Mouse (Mus musculus): ENCODE measurements around the gene Dcaf15. TPM values are rescaled to one million over a fixed set of nuclear protein-coding genes. Genes with fewer than 3 reads are reported as not detected.

Dcaf15 gene
- polyA plus RNA-seq, 1 experiment from 2014 or later: 20.2 TPM

GRCm38 (mm10) chr8:84060245-84060644 lies 44.3 kb downstream of the Dcaf15 start:
- no peak for ATAC-seq (ENCODE audit: low FRiP score)
- Histone ChIP-seq H3K36me3 (no peaks in the 10 kb centered on the region), H3K9ac (no peak overlapping the region), H3K4me1 (replicated peaks) (no peaks in the 10 kb centered on the region), H3K4me2 (no peak overlapping the region), H3K9me3 (no peaks in the 10 kb centered on the region; the same call in 1 of the 2 replicates), H3K27me3 (no peaks in the 10 kb centered on the region), H3K4me3 (no peak overlapping the region), H3K27ac (no peak overlapping the region)
- WGBS: 88% methylated on average over 2 of the region's 2 CpGs

- no peak for ATAC-seq (ENCODE audit: low FRiP score)
- Histone ChIP-seq H3K4me3 (no peak overlapping the region), H3K9me3 (no peaks in the 10 kb centered on the region; the same call in 1 of the 2 replicates), H3K9ac (no peak overlapping the region), H3K36me3 (no peaks in the 10 kb centered on the region), H3K27me3 (no peaks in the 10 kb centered on the region), H3K27ac (no peak overlapping the region), H3K4me1 (replicated peaks) (no peaks in the 10 kb centered on the region), H3K4me2 (no peak overlapping the region)
- 91% methylated on average over 2 of the region's 2 CpGs for WGBS
These were observed 45.3 kb downstream of the Dcaf15 start for GRCm38 (mm10) chr8:84059226-84059625.

GRCm38 (mm10) chr8:84057827-84058226 lies 46.7 kb downstream of the Dcaf15 start:
- Histone ChIP-seq H3K9ac (no peak overlapping the region), H3K4me2 (no peak overlapping the region), H3K27me3 (no peaks in the 10 kb centered on the region), H3K9me3 (no peaks in the 10 kb centered on the region; the same call in 1 of the 2 replicates), H3K36me3 (no peaks in the 10 kb centered on the region), H3K27ac (no peak overlapping the region), H3K4me1 (replicated peaks) (no peaks in the 10 kb centered on the region; the same call in 1 of the 2 replicates), H3K4me3 (no peak overlapping the region)
- ATAC-seq (ENCODE audit: low FRiP score): no peak
- WGBS: 96% methylated on average over 1 of the region's 1 CpGs

- H3K27me3 ChIP-seq: peaks cover 6% of the 10 kb centered on the region; the same call in 1 of the 2 replicates
- no peak overlapping the region for H3K4me2 ChIP-seq
- no peak overlapping the region for H3K4me3 ChIP-seq
- ATAC-seq (ENCODE audit: low FRiP score): no peak
- H3K27ac ChIP-seq: no peak overlapping the region
- no peak overlapping the region for H3K9ac ChIP-seq
- H3K36me3 ChIP-seq: no peaks in the 10 kb centered on the region
- H3K4me1 ChIP-seq (replicated peaks): no peaks in the 10 kb centered on the region; the same call in 1 of the 2 replicates
- WGBS: 97% methylated on average over 5 of the region's 5 CpGs
- no peaks in the 10 kb centered on the region; the same call in 1 of the 2 replicates for H3K9me3 ChIP-seq
These were observed 51.3 kb downstream of the Dcaf15 start for GRCm38 (mm10) chr8:84053229-84053628.

GRCm38 (mm10) chr8:84052746-84053145 lies 51.8 kb downstream of the Dcaf15 start:
- no peaks in the 10 kb centered on the region; the same call in 1 of the 2 replicates for H3K9me3 ChIP-seq
- H3K36me3 ChIP-seq: no peaks in the 10 kb centered on the region
- WGBS: 74% methylated on average over 3 of the region's 3 CpGs
- no peak overlapping the region for H3K27ac ChIP-seq
- no peaks in the 10 kb centered on the region; the same call in 1 of the 2 replicates for H3K4me1 ChIP-seq (replicated peaks)
- ATAC-seq (ENCODE audit: low FRiP score): no peak
- H3K27me3 ChIP-seq: peaks cover 10% of the 10 kb centered on the region
- no peak overlapping the region for H3K4me2 ChIP-seq
- H3K9ac ChIP-seq: no peak overlapping the region
- no peak overlapping the region for H3K4me3 ChIP-seq

GRCm38 (mm10) chr8:84048171-84048570 lies 56.4 kb downstream of the Dcaf15 start:
- Histone ChIP-seq H3K9ac (no peak overlapping the region), H3K27me3 (peaks cover 46% of the 10 kb centered on the region), H3K4me2 (no peak overlapping the region), H3K4me1 (replicated peaks) (peaks cover 3% of the 10 kb centered on the region; the same call in 1 of the 2 replicates), H3K4me3 (no peak overlapping the region), H3K27ac (no peak overlapping the region), H3K9me3 (no peaks in the 10 kb centered on the region), H3K36me3 (no peaks in the 10 kb centered on the region)
- ATAC-seq (ENCODE audit: low FRiP score): no peak
- 83% methylated on average over 5 of the region's 5 CpGs for WGBS

MicroRNA genes within 50 kb of the gene (microRNA counts, 519-probe panel; counts per million panel counts)
- 2,487 counts per million, percentile 22 among the panel's probes with 10 or more counts for microRNA mmu-miR-709

Small RNAs within 50 kb of the gene (microRNA-seq; reads per million reads assigned to microRNA genes)
- gene Mir709: not detected

Other genes with a start within 250 kb of the Dcaf15 start
- 47.9 and 49.3 TPM in 2 replicates for gene Adgrl1, start 204.7 kb downstream of the Dcaf15 start, polyA plus RNA-seq (2015; fragmentation: Nextera tagmentation; extraction: Ambion mirVana)
- 0.76 and 0.84 TPM in 2 replicates for gene Gm10644, start 149.6 kb downstream of the Dcaf15 start, polyA plus RNA-seq (2015; fragmentation: Nextera tagmentation; extraction: Ambion mirVana)
- gene Asf1b, start 149.3 kb downstream of the Dcaf15 start, polyA plus RNA-seq (2015; fragmentation: Nextera tagmentation; extraction: Ambion mirVana): 14.0 and 15.8 TPM in 2 replicates
- 188 and 191 TPM in 2 replicates for gene Prkaca, start 131.8 kb downstream of the Dcaf15 start, polyA plus RNA-seq (2015; fragmentation: Nextera tagmentation; extraction: Ambion mirVana)
- gene Samd1, start 107.1 kb downstream of the Dcaf15 start, polyA plus RNA-seq (2015; fragmentation: Nextera tagmentation; extraction: Ambion mirVana): 8.2 and 9.3 TPM in 2 replicates
- 0.65 and 0.71 TPM in 2 replicates for gene 1700067K01Rik, start 103.3 kb downstream of the Dcaf15 start, polyA plus RNA-seq (2015; fragmentation: Nextera tagmentation; extraction: Ambion mirVana)
- 0.68 TPM in 1 of 2 replicates, not detected in the other for gene 2210011C24Rik, start 92.6 kb downstream of the Dcaf15 start, polyA plus RNA-seq (2015; fragmentation: Nextera tagmentation; extraction: Ambion mirVana)
- 5.9 and 6.8 TPM in 2 replicates for gene Palm3, start 83.3 kb downstream of the Dcaf15 start, polyA plus RNA-seq (2015; fragmentation: Nextera tagmentation; extraction: Ambion mirVana)
- gene Il27ra, start 62.2 kb downstream of the Dcaf15 start, polyA plus RNA-seq (2015; fragmentation: Nextera tagmentation; extraction: Ambion mirVana): 0.22 and 0.66 TPM in 2 replicates
- gene Rln3, start 59.8 kb downstream of the Dcaf15 start, polyA plus RNA-seq (2015; fragmentation: Nextera tagmentation; extraction: Ambion mirVana): 0.44 TPM in 1 of 2 replicates, not detected in the other
- 1.4 and 1.7 TPM in 2 replicates for gene Gm10643, start 39.6 kb downstream of the Dcaf15 start, polyA plus RNA-seq (2015; fragmentation: Nextera tagmentation; extraction: Ambion mirVana)
- gene Rfx1, start 37.9 kb downstream of the Dcaf15 start, polyA plus RNA-seq (2015; fragmentation: Nextera tagmentation; extraction: Ambion mirVana): 7.8 and 8.3 TPM in 2 replicates
- 0.48 and 0.52 TPM in 2 replicates for gene Podnl1, start 21.2 kb upstream of the Dcaf15 start, polyA plus RNA-seq (2015; fragmentation: Nextera tagmentation; extraction: Ambion mirVana)
- 24.4 and 26.5 TPM in 2 replicates for gene Cc2d1a, start 43.2 kb upstream of the Dcaf15 start, polyA plus RNA-seq (2015; fragmentation: Nextera tagmentation; extraction: Ambion mirVana)
- 1.9 and 2.9 TPM in 2 replicates for gene 4930432K21Rik, start 43.3 kb upstream of the Dcaf15 start, polyA plus RNA-seq (2015; fragmentation: Nextera tagmentation; extraction: Ambion mirVana)
- gene Nanos3, start 80.4 kb upstream of the Dcaf15 start, polyA plus RNA-seq (2015; fragmentation: Nextera tagmentation; extraction: Ambion mirVana): 10.3 and 10.9 TPM in 2 replicates
- 38.5 and 39.1 TPM in 2 replicates for gene Zswim4, start 132.3 kb upstream of the Dcaf15 start, polyA plus RNA-seq (2015; fragmentation: Nextera tagmentation; extraction: Ambion mirVana)
- 263 and 280 TPM in 2 replicates for gene D8Ertd738e, start 145.0 kb upstream of the Dcaf15 start, polyA plus RNA-seq (2015; fragmentation: Nextera tagmentation; extraction: Ambion mirVana)
- 50.7 and 57.6 TPM in 2 replicates for gene Mri1, start 152.6 kb upstream of the Dcaf15 start, polyA plus RNA-seq (2015; fragmentation: Nextera tagmentation; extraction: Ambion mirVana)
- gene Ccdc130, start 165.6 kb upstream of the Dcaf15 start, polyA plus RNA-seq (2015; fragmentation: Nextera tagmentation; extraction: Ambion mirVana): 21.2 and 24.0 TPM in 2 replicates